Mouse (Mus musculus): Measurements from ENCODE around the gene Mef2a.

- no peak for TF ChIP-seq POLR2A (IDR thresholded peaks at IDR 0.05; ENCODE audit: insufficient read depth, low read depth, low read length)
- no peak for TF ChIP-seq CTCF (IDR thresholded peaks at IDR 0.05; ENCODE audit: insufficient read depth, low read depth, low read length)
These were observed 49.0 kb upstream of the Mef2a start for GRCm38 (mm10) chr7:67421476-67422186.
